Mouse (Mus musculus) mature B cell (primary cell): ENCODE measurements around the gene Rad51b.

ENCODE experiments used
- in situ Hi-C: fragments of 300-500 bp; cut with MboI; formaldehyde crosslinking; loops from 2 replicates; pipeline ENCODE4 v1.14.3; 2019

Gene Rad51b

DNA sequence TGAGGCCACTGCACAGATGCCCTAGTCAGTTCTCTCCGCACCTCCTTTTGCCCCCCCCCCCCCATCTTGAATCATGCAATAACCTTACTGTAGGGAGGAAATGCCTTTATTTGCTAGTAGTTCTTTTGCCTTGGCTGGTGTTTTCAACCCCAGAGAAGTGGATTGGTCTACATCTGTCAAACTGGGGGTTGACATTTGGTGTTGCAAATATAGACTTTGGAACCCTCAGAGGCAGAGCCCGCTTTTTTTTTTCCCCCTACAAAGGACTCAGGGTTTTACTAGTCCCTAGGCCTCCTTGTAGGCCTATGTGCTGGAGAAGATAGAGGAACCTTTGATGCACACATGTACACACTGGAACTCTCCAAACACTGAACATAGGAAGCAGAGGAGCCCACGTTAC, 501.4 kb downstream of the Rad51b start:
- in situ Hi-C loops, result no loop called here

DNA sequence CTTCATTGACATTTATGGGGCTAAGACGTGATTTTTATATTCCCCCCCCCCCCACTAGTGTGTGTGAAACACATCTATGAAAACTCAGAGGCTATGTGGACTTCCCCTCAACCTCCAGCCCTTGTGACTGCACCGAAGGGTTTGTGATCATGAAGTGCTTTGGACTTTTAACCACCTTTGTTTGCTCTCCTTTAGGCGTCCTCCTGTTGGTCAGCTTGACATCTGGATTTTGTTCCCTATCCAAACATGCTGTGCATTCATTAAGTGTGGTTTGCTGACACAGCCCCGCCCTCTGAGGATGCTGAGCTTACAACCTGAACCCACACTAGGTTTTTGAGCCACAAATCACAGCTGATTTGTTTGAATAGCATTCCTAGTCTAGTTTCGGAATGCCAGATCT, 502.3 kb downstream of the Rad51b start:
- in situ Hi-C loops, result no loop called here

DNA sequence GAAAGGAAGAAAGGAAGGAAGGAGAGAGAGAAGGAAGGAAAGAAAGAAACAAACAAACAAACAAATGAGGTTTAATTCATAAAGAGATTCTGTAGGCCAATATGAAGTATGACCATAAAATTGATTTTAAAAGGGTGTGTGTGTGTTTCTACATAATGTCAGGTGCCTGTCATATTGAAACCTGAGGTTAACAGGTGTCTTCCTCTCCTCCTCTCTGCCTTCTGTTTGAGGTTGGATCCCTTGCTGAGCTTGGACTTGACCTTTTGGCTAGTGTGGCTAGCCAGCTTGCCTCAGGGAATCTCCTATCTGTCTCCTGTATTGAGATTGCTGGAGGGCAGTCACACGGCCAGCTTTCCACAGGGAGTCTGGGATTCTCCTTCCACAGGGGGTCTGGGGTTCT, 506.6 kb downstream of the Rad51b start:
- in situ Hi-C loops, result no loop called here

GRCm38 (mm10) chr12:79804776-79805524, 507.9 kb downstream of the Rad51b start:
- in situ Hi-C loops, result no loop called here

DNA sequence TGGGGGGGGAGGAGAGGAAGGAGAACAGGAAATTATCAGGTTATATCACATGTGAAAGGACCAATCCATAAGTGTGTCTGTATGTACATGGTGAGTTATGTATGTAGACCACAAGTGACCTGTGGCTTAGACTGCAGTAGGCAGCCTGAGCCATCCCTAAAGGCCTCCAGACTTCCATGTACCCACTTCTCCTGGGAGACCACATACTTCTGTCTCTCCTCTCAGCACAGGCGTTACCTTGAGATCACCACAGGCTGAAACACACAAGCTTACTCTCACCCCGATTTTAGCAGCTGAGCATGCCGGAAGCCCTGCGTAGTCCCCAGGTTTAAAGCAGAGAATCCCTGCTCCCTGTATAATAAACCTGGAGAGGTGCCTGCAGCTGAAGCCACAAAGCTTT, 509.9 kb downstream of the Rad51b start:
- in situ Hi-C loops, result no loop called here

GRCm38 (mm10) chr12:79807410-79807847, 510.3 kb downstream of the Rad51b start:
- in situ Hi-C loops, result no loop called here

DNA sequence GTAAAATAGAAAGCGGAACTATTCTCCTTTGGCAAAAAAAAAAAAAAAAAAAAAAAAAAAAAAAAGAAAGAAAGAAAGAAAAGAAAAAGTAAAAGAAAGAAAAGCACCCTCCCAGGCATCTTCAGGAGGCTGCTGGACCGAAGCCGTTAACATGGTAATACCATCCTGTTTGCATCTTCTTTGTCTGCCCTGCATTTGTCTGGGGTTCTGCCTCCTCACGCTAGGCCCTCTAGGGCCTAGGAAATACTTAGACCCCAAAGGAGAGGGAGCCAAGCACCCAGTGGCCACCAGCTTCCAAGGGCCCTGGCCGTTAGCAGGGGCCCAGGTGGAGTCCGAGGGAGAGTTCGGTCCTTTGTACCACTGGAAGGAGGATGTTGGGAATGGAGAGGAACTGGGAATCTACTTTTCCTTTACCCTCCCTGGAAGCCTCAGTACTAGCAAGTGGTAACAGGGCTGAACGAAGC, 510.9 kb downstream of the Rad51b start:
- in situ Hi-C loops, result no loop called here

DNA sequence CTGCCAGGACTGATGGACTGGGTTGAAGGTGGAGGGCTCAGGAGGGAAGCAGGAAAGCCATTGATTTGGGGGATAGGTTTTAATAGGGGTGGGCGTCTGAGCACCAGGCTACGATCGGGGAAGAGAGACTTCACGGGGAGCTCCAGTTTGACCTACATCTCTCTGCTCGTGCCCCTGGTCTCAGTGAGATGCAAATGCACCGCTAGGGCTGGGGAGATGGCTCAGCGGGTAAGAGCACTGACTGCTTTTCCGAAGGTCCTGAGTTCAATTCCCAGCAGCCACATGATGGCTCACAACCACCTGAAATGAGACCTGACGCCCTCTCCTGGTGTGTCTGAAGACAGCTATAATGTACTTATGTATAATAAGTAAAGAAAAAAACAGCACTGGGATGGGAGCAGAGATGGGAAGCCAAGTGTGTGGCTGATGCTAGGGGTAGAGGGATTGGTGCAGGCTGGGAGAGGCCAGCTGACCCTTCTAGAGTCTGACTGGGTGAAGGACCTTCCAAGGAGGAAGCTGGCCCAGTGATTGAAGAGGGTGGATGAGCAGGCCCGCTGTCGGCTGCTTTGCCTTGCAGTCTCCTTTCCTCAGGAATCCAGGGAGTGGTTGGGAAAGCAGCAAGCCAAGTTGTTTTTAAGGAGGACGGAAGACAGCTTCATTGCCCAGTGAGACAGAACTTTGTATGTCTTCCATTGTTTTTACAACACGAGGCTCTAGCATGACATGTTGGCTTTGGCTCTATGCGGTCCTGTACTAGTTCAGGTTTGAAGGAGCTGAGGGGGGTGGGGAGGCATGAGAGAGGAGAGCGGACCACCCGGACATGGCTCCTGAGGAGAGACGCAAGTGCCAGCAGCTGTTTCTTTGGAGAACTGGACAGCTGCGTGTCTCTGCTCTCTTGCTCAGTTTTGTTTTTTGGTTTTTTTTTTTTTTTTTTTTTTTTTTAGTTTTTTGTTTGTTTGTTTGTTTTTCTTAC, 511.6 kb downstream of the Rad51b start:
- in situ Hi-C loops, result no loop called here

DNA sequence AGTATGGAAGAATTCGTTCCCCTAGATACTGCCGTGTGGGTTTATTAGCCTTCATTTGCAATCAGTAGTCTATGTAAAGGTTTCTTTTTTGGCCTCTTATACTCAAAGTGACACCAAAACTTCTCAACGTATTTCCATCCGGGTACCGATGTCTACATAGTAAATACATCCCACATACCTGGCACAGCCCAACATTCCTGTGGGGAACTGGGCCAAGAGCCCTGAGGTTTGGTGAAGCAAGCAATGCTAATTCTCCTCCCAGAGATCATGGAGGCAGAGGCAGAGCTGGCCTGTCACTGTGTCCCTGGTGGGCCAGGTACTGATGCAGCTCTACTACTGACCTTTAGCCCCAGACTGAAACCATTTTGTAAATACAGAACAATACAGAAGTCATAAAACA, 512.4 kb downstream of the Rad51b start:
- in situ Hi-C loops, result no loop called here

GRCm38 (mm10) chr12:79812422-79812821, 515.3 kb downstream of the Rad51b start:
- in situ Hi-C loops, result no loop called here

DNA sequence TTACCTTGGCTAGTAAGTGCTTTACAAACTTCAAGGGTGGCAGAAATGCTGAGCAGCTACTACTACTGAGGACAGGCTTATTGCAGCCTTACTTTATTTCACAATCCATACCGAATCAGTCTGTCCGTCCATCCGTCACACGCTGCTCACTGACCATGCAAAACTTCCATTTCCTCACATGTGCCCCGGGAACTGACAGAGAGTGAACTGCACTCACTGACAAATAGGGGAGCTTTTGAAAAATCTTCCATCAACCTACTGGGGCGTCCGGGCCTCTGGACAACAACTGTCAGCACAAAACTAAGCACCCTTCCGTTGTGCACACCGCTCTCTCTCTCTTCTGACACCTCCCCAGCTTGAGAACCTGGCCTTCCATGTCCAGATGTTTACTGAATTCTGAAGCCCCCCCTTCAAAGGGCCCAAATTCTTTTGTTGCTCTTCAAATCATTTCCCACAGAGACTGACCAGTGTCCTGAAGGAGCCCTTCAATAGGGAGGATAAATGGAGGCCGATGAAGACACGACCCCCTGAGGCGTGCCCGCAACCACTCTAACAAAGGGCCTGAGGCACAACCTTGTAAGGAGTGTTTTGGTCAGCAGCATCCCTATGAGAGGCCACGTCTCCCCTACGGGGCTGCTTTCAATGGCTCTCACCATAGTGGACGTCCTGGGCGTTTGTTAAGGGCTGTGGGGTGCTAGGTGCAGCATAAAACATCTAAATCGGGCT, 515.9 kb downstream of the Rad51b start:
- in situ Hi-C loops, result no loop called here

DNA sequence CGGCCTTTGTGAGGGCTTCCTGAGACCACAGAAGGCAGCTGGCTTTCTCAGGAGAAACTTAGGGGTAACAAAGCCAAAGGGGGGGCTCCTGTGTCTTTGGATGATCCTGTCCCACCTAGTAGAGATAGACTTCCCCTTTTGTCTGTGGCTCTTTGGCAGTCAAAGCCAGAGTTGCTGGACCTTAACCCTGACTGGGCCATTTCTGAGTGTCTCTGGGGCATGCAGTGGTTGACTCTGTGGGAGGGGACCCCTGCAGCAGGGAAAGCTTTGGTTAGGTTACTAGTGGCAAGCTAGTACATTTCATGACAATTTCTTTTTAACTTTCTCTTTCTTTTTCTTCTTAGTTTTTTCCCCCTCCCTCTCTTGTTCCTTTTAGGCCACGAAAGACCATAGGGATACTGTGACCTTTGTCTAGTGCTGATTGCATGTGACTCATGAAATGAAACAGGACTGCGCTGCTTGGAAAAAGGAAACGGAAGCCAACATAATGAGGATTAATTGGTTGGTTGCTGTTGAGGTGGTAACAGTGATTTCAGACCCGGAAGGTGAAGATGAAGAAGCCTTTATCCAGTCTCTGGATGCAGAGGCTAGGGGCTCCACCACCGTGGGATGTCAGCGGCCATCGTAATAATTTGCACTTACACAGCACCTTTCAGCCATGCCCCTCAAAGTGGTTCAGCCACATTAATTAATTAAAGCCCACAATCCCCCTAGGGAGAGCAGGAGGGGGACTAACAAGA, 516.7 kb downstream of the Rad51b start:
- in situ Hi-C loops, result no loop called here

DNA sequence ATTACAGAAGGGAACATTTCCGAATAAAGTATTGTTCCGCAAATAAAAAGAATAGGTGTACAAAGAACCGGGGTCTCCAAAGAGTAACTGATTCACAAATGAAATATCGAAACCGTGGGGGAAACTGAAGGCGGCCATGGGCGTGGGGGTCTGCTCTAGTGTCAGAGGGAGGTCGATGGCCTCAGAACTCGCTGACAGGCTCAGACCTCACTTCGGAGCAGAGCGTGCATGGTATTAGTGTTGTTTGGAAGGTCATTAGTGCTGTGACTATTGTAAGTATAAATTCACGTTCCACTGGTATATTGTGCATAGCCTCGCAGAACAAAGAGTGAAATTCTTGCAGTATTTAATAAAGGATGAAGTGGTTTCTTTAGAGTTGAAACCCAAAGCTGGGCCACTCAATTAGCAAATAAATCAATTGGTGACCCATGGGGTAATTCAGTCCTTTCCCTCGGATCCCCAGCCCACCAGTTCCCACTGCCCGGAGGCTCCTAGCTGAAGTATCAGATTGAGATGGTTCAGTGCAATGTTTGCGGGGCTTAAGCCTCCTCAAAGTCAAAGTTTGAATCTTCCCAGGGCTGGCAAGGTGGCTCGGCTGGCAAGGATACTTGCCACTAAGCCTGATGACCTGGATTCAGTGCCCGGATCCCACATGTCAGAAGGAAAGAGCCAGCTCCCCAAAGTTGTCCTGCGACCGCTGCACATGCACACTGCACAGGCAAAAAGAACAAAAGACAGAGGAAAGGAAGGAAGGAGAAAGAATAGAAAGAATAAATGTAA, 517.4 kb downstream of the Rad51b start:
- in situ Hi-C loops, result no loop called here

DNA sequence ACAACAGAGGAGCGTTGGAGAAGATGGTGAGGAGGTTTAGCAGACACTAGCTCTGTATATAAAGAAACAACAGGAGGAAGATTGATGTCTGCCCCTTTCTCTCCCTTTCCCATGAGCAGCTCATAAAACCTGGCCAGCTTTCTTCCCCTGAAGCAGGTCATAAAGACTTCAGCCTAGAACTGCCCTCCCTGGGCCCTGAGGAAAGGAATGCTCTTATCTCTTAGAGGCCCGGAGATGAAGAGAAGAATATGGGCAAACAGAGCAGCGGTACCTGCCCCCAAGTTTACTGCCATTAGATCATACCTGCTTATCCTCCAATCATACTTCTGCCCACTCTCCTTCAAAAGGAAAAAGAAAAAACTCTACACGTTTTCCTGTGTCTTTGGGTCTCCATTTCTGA, 519.2 kb downstream of the Rad51b start:
- in situ Hi-C loops, result no loop called here

GRCm38 (mm10) chr12:79820228-79820958, 523.3 kb downstream of the Rad51b start:
- in situ Hi-C loops, result no loop called here

GRCm38 (mm10) chr12:79821901-79822300, 524.8 kb downstream of the Rad51b start:
- in situ Hi-C loops, result no loop called here

DNA sequence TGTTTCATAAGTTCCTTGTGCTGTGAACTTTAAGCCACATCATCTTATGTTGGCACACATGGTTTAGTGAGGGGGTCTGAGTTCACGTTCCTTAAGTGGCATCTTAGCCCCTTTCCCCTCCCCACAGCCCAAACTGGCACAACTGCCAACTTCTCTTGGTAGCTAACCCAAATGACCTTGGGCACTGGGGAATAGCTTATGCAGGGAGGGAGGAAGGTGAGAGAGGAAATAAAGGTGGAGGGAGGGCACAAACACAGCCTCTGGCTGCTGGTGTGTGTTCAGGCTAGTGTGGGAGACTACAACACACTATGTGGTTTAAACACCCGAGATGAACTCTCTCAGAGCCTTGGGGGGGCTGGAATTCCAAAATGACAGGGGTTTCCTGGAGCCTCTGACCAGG, 525.3 kb downstream of the Rad51b start:
- in situ Hi-C loops, result no loop called here

DNA sequence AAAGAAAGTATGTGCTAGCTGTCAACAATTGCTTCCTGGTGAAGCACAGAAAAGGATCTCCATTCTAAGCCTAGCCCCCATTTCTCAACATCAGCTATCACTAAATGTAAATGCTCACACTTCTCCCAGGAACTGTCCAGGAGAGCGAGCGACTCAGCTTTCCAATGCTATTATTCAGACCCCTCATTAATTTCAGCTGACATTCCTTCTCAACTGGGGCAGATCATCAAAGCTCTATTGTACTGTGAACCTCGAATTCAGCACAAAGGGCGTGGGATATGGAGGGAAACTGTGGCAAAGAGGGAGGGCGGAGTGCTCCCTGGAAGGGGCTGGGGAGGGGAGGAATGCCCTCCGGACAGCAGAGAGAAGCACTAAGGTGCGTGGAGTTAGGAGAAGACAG, 528.8 kb downstream of the Rad51b start:
- in situ Hi-C loops, result no loop called here

DNA sequence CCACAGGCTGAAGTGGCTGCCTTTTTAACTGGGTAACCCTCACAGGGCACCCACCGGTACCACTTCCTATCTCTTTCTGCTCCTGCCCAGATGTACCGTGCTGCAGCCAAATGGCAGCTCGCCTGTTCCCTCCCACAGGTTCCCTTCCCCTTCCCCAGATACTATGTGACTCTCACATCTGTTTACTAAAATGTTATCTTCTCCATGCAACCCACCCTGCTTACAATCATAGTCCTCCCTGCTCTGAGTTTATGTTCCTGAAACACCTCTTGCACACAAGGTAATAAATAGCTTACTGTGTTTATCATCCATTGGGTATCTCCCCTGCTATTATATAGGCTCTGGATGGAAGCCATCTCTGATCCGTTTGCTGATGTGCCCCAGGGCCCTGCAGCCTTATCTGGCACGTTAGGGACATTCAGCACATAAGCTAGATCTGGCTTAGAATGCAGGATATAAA, 530.2 kb downstream of the Rad51b start:
- in situ Hi-C loops, result no loop called here

DNA sequence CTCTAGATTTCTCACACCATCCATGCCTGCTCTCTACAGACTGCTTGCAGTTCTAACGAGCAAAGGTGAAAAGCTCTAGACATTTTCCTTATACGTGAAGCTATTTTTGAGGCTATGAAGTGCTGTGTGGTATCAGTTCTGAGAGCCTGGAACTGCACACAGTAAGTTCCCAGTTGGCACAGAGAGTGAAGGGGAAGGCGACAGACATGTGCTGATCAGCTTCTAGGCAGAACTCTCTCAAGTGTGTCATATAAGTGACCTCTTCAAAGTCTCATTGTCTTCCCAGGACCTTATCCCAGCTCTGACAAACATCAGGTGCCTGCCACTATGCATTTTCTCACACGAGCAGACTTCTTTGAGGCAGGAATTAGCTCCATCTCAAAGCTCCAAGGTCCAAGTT, 530.7 kb downstream of the Rad51b start:
- in situ Hi-C loops, result no loop called here
